In genomic region chr9:84399481-84399880, GRCm38 (mm10) we compare ENCODE assay signal across 9 mouse cellular contexts.
"Had no signal": no experiment of that assay in that cellular context is flagged by ENCODE, and none has a peak within 500 bp of the region (broad histone marks: within the 10 kb centered on the region; RNA-seq: fewer than 3 reads in every experiment).

No protein-coding gene starts in this region.

- H3K4me3 ChIP-seq: limb, embryonic 15.5 days; liver, embryonic 12.5 days; lung, embryonic 15.5 days; midbrain, embryonic 13.5 days had no signal

- H3K4me1 ChIP-seq: limb, embryonic 15.5 days; liver, embryonic 12.5 days; lung, embryonic 15.5 days; midbrain, embryonic 13.5 days had no signal

- H3K36me3 ChIP-seq: limb, embryonic 15.5 days; liver, embryonic 12.5 days; lung, embryonic 15.5 days; midbrain, embryonic 13.5 days had no signal

- DNase-seq: kidney, adult 18-20 months; kidney, postnatal 25 days; layer of hippocampus, adult 9-11 months; layer of hippocampus, postnatal 36 days had no signal

- H3K27ac ChIP-seq: limb, embryonic 15.5 days; liver, embryonic 12.5 days; lung, embryonic 15.5 days; midbrain, embryonic 13.5 days; stomach, postnatal 0 days had no signal

- H3K27me3 ChIP-seq: limb, embryonic 15.5 days; liver, embryonic 12.5 days; lung, embryonic 15.5 days; midbrain, embryonic 13.5 days had no signal

- ATAC-seq: liver, embryonic 12.5 days; midbrain, embryonic 13.5 days had no signal

- H3K4me2 ChIP-seq: limb, embryonic 15.5 days; liver, embryonic 12.5 days; lung, embryonic 15.5 days; midbrain, embryonic 13.5 days had no signal

- H3K9ac ChIP-seq: limb, embryonic 15.5 days; liver, embryonic 12.5 days; lung, embryonic 15.5 days; midbrain, embryonic 13.5 days had no signal

- H3K9me3 ChIP-seq: limb, embryonic 15.5 days; liver, embryonic 12.5 days; lung, embryonic 15.5 days; midbrain, embryonic 13.5 days had no signal
